Mouse (Mus musculus): ENCODE results near the gene Snf8. TPM values are rescaled to one million over a fixed set of nuclear protein-coding genes. Genes with fewer than 3 reads are reported as not detected.
A peak's percentile ranks its signal among the peaks of the same experiment; 100 is the strongest.

Gene Snf8
- total RNA-seq, 2 experiments from 2014 or later, result 31.1 to 31.8 TPM

DNA sequence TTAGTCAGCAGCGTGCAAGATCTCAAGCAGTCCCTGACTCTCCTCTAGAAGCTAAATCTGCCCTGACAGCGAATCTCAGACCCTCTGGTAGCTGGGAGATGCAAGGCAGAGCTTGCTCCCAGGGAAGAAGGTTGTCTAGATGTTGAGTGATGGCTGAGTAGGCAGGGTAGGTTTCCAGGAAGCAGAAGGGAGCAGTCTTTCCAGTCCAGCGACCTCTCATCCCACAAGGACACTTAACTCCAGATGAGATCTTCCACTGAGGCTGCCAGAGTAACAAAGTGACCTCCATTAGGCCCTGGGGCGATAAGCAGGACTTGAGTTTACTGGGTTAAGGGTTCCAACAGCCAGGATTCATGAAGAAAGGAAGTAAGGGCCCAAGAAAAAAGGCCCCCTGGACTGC is 14.1 kb upstream of the Snf8 start:
- no peak for DNase-seq

DNA sequence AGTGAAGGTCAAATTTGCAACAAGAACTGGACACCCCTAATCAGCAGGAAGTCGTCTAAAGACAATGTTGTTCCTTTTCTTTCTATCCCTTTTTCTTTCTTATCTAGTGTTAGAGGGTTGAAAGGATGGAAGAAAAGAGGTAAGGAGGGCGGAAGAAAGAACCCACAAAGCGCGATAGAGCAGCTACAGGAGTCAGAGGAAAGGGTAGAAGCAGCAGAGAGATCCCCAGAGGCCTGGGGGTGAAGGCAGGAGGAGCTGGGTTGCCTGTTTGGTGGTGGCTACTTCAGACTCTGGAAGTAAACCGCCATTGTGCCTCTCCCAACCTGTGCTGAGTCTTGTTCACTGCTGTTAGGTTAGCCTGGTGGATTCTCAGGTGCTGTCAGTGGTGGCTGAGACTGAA is 6.6 kb upstream of the Snf8 start:
- DNase-seq, result no peak

DNA sequence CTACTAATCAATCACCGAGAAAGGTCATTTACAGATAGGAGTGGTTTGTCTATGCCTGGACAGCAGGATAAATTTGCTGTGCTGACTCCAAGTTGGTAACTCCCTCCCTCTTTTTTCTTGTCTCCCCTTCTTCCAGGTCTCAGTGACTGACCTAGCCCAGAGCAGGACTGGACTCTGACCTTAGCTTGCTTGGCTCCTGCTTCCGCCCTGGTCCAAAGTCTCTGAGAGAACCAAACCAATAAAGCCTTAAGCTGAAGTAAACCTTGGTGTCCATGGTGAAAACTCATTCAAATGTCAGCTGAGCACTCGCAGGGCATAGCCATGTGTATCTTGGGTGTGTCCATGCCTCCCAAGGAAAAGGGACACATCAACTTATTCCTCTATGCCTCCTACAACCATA is 4.1 kb upstream of the Snf8 start:
- no peak for DNase-seq

DNA sequence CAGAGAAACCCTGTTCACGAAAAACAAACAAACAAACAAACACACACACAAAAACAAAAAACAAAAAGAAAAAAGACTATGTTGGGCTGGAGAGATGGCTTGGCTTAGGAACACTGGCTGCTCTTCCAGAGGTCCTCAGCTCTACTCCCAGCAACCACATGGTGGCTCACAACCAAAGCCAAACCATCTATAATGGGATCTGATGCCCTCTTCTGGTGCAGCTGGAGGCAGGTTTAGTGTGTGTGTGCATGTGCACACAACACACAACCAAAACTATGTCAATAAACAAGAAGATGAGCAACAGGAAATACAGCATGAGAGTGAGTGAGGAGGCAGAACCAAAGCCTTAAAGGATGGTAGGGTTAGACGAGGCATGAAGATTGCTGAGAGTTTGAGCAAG is 3.0 kb upstream of the Snf8 start:
- no peak for DNase-seq

DNA sequence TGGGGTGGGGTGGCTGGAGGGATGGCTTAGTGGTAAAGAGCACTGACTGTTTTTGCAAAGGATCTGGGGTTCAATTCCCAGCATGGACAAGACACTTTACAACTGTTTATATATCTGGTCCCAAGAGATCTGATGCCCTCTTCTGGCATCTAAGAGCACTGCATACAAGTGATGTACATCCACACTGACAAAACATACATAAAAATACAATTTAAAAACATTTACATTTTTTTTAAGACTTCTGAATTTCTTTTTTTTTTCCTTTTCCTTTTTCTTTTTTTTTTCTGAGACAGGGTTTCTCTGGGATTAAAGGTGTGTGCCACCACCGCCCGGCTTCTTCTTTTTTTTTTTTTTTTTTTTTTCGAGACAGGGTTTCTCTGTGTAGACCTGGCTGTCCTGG is 1.4 kb upstream of the Snf8 start:
- DNase-seq, result no peak

DNA sequence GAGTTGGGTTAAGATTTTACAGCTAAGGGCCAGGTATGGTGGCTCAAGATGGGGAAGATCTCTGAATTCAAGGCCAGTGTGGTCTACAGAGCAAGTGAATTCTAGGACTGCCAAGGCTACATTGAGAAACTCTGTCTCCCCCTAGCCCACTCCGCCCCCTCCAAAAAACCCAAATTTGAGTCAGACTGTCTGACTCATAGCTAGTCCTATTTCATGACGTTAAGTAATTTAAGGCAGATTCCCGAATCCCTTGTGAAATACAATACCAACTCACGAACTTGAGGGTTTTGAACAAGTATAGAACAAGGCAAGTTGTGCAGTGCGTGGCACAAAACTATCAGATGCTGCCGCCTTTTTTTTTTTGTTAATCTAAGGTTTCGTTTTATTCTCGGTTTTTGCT is 569 bp upstream of the Snf8 start:
- DNase-seq, result no peak

DNA sequence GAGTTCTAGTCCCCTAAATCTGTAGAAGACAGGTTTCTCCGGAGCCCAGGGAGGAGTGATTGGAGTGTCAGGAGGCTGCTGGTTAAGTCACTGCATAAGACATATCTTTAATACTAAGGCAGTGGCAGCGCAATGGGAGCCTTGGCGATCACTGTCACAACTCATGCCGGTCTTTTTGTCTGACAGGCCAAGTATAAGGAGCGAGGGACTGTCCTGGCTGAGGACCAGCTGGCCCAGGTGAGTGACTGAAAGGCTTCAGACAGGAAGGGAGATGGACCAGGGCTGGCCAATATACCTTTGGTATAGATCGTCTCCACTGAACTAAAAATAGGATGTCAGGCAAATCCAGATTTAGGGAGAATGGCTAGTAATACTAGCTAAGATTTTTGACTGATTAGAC is 448 bp downstream of the Snf8 start:
- no peak for DNase-seq

DNA sequence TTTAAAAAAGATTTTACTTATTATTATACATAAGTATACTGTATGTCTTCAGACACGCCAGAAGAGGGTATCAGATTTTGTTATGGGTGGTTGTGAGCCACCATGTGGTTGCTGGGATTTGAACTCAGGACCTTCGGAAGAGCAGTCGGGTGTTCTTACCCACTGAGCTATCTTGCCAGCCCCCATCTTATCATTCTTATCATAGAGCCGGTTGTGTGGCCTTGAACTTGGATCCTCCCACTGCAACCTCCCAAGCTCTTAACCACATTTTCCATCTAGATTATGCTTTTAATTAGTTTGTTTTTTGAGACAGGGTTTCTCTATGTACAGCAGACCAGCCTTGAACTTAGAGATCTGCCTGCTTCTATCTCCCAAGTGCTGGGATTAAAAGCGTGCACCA is 2.8 kb downstream of the Snf8 start:
- no peak for DNase-seq

DNA sequence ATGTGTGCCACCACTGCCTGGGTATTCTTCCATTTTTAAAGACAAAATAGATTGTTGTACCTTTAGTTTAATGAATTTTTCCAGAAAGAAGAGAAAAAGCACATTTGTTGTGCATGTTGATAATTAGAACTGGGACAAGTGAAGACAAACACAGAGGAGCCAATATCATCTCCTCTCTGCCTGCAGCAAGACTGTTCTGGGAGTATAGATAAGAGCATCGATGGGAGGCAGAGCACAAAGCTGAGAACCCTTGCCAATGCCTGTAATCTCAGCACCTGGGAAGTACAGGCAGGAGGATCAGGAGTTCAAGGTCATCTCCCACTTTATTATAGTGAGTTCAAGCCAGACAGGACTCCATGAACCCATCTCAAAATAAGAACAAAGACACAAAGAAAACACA is 3.9 kb downstream of the Snf8 start:
- no peak for DNase-seq

DNA sequence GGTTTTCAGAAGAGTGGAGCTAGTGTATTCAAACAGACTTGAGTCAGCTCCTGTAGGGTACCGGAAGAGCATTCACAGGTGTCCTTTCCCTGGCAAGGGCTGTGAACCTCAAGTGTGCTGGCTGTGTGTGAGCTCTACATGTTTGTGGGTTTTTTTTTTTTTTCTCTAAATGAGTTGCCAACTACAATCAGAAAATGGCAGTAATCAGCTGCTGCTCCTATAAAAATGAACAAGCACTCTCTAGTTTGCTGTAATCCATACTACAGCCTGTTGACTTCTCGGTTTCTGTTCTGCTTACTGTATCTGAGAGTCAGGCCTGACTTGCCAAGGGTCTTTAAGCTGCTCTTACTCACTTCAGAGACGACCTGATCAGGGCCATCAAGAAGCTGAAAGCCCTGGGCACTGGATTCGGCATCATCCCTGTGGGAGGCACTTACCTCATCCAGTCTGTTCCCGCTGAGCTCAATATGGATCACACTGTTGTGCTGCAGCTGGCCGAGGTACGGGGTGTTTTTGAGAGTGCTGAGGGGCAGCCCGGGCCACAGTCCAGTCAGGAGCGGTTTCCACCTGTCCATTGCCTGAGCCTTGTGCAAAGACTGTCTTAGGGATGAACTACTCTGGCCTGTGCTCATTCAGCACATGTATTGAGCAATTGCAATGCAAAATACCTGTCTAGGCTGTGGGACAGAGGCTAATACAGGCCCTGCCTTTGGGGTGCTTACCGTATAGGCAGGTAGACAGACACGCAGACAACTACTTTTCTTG is 10.3 kb downstream of the Snf8 start:
- no peak for DNase-seq

DNA sequence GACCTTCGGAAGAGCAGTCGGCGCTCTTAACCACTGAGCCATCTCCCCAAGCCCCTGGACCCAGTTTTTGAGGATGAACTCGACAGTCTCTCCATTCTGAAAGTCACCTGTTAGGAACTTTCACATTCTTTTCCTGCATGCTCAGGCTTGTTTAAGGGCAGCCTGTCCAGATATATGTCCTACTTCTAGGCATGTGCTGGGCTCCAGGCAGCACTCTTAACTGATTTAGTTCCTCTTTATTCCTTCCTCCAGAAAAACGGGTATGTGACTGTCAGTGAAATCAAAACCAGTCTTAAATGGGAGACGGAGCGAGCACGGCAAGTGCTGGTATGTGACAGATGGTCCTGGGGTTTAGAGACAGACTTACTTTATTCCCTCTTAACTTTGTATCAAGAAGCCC is 11.3 kb downstream of the Snf8 start:
- no peak for DNase-seq

DNA sequence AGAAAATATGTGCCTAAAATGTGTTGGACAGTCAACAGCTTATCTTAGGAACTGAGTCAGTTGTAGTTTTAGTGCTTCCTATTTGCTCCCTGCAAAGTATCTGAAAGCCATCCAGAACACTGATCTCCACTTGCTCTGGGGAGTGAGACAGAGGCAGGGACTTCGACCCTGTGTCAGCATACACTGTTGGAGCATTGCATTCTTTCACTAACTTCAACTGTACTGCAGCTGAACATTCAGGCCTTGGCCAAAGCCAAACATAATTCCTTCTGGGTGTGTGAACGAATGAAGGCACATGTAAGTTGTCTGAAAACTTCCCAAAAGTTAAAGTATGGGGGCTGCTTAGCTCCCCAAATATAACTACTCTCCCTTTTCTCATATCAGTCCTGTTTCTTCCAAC is 12.1 kb downstream of the Snf8 start:
- no peak for DNase-seq

DNA sequence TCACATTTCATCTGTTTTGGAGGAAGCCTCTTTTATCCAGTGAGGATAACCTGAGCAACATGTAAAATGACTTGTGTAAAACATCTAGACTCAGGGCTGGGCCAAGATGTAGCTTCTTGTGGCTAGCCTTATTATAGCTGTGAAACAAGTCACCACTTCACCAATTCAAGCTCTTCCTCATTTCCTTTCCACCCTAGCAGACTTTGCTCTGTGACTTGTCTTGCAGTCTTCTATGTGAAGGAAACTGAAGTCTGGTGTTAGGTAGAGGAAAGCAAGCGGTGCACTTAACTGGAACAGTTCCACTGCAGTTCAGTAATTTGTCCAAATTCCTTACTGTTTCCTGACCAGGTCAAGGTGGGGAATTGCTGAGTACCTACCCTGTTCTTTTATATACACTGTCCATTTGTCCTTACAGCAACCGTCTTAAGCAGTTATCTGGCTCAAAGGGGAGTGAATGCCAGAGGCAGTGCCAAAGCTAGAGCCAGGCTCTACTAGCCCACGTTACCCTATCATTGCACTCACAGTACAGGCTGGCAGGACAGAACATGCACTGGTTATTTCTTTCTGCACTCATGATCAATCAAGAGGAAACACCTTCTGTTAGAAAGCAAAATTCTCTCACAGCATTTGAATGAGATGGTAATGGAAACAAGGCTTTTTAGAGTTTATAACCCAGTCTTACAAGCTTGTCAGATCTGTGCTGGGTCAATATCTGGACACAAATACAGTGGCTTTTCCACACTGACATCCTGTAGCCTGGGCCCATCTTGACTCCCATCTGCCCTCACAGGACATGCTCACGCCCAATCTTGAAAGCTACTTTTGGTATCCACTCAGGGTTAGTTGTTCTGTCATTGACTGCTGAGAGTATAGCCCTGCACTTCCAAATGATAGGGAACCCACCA is 13.0 kb downstream of the Snf8 start:
- DNase-seq, result no peak

DNA sequence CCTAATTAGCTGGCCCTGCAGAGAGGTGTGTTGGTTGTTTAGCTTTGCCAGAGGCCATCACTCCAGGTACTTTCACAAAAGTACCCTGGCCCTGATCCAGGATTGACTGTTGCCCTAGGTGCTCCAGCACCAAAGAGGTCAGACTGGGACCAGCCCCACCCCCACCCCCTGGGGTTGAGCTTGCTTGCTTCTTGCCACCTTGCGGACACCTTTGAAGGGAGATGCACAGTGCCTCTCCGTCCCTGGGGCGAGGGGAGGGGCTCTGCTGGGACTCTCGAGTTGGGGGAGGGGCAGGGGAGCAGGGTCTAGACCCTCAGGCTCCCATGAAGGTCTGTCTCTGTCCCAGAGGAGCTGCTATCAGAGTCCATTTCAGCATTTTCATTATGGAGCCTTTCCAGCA is 15.3 kb downstream of the Snf8 start:
- no peak for DNase-seq

DNA sequence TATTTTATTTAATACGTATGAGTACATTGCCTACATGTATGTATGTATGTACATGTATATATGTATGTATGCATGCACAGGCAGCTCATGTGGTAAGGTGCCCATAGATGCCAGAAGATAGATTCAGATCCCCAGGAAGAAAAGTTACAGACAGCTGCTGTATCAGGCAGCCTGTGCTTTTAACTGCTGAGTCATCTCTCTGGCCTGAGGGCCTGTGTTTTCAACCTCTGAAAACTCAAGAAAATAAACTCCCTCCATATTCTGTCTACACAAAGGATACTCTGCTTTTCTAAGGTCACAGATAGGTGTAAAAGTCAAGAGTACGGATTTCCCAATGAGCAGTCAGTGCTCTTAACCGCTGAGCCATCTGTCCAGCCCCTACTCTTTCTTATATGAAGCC is 16.2 kb downstream of the Snf8 start:
- DNase-seq, result no peak

DNA sequence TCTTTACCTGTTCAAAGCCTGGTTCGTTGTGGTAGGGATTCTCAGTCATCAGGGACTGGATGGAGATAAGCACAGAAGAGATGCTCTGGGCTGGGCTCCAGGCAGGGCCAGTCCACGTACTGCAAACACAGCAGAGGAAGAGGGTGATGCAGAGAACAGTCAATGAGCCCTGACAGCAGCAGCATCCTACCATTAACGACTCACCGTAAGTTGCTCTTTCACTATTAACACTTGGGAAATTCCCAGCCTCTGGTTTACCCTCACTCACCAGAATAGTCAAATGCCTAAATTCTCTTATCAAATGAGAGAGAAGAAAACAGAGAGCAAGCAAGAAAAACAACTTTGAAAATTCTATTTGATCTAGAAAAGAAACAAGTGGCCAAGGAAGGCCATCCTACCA is 23.6 kb downstream of the Snf8 start:
- no peak for DNase-seq

DNA sequence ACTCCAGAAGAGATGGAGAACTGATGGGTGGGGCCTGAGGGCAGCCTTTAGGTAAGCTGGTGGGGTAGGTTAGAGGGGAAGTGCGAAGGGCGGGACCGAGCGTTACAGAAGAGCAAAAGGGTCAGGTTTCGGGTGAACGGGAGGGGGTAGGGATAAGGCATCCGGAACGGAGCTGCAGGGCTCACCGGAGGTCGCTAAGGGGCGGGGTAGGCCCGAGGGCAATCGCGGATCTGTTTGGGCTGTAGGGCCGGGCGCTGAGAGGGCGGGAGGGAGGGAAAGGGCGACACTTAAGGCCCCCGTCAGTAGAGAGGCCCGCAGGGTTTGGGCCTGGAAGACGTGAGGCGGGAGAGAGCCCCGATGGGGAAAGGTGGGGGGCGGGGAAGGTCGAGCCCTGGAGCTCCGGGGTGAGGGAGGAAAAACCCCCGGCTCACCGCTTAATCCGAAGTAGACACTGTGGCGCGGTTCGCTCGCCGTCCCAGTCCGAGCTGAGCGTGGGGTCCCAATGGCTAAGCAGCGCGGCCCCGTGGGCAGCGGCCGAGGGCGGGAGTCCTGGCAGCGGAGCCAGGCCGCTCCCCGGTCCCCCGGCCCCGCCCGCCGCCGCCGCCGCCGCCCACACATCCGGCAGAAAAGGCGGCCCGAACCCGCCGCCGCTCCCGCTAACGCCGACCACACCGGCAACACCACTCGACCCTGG is 30.0 kb downstream of the Snf8 start:
- no peak for DNase-seq

DNA sequence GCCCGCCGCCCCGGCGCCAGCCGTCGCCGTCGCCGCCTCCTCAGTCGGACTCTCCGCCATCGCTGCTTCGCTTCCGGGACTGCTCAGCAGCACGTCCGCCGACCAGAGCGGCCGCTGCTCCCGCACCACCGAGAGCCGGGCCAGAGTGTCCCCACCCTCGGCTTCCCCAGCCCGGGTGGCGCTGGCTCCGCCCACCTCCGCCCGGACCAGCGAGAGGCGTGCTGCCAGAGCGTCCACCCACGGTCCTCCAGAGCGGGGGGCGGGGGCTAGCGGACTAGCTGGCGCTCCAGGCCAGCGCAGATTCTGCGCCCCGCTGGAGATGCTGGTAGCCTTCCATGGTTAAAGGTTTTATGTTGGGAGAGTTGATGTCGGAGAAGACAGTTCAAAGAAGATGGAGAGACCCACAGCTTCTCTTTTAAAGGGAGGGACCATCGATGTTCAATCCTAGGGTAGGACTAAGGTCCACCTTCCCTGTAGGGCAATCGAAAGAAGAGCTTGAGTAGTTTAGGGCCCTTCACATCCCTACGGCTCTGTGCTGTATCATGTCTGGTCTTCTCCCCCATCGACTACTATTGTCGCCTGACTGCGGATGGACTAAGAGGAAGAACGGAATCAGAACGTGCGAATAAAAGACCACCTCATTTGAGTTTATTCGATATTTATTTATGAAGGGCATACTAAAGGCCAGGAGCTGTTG is 30.7 kb downstream of the Snf8 start, which contains the start of gene Ube2z:
Ube2z (minus strand) TSS at position 174 of the 697 bp plus-strand sequence.
- peak; percentile 98 for DNase-seq

DNA sequence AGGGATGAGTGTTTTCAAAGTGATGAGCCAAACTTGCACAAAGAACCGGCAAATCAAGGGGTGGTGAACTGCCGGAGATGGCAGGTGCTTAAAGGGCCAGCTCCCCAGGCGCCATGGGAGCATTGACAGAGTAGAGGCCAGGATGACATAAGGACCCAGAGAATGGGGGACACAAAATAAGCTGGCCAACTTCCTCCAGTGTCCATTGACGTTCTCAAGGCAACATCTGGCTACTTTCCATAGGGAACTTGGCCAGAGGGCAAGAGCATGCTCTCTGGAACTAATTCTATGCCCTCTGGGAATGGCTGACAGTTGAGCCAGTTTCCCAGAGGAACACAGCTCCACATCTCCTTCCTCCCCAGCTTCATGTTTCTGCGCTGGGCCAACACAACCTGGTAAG is 33.5 kb downstream of the Snf8 start:
- DNase-seq, result no peak

DNA sequence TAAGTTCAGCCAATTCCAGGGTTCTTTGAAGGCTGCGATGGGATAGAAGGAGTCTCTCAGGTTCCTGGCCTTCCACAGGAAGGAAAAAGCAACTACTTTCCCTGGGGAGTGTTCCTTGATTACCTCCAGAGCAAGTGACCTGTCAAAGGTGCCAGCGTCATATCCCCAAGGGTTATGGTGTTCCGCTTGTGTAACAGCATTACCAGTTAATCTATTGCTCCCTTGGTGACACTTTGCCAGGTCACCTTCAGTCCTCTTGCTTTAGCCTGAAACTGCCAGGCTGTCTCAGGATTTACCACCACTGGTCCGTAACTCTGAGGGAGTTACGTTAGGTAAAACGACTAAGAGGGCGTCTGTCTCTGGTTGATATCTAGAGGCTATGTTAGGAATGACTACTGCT is 35.7 kb downstream of the Snf8 start:
- DNase-seq, result no peak

DNA sequence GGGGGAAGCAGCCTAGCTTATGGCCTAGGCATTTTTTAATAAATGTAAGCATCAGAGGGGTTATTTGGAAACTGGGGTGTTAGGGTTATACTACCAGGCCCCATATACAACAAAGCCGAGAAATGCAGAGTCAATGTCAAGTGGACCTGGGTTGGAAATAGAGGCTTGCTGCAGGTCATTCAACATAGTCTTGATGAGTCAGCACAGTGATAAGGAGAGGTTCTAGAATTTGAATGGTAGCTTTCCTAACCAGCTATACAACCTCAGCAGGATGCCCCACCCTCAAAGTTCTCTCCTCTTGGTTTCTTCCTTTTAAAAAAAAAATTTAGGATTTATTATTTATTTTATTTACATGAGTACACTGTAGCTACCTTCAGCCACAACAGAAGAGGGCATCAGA is 36.3 kb downstream of the Snf8 start:
- DNase-seq, result no peak

DNA sequence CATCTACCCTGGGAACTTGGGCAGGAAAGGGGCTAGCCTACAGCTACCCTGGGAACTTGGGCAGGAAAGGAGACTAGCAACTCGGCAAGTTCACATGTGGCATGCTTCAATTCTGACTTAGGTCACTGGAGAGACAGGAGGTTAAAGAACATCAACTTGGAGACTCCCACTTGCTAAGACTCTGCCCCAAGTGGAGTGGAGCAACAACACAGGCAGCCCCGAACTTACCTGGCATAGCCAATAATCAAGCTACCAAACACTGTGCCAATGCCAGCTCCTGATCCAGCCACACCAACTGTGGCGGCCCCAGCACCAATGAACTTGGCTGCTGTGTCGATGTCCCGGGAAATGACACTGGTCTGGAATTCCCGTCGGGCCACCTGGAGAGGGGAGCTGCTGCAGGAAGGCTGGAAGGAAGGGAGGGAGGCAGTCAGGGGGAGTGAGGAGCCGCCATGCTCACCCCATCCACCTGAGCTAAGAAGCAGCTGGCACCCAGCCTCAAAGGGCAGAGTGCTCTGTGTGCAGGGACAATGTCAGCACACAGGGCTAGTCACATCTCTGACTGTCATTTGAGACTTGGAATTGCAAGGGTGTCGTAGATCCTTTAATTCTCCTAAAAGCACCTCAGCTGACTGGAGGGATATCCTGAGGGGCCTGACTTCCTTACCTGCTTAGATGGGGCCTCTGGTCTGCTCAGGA is 38.8 kb downstream of the Snf8 start:
- no peak for DNase-seq

Data from gastrocnemius, postnatal 25 days (tissue).